Mouse (Mus musculus) G1E (cell line): ENCODE results near the gene Hcls1. TPM values are rescaled to one million over a fixed set of nuclear protein-coding genes. Genes with fewer than 3 reads are reported as not detected.

ENCODE experiments used
- ATAC-seq: 2 replicates; pipeline ENCODE4 v1.8.0; 2016; ENCODE audit warnings: mild to moderate bottlenecking; ENCODE audit not compliant: insufficient number of reproducible peaks, poor library complexity, low FRiP score, severe bottlenecking; ENCODE audit errors: extremely low read depth
- DNase-seq: peaks from one replicate; pipeline ENCODE4 v3.0.0; 2012; ENCODE audit warnings: low spot score
- H3K27me3 ChIP-seq: 2 replicates; pipeline ENCODE4 v1.6.1; 2012; ENCODE audit warnings: mild to moderate bottlenecking, low read length, inconsistent platforms; ENCODE audit not compliant: insufficient read depth
- H3K36me3 ChIP-seq: replicated peaks from 2 replicates; pipeline ENCODE3; 2012; ENCODE audit warnings: mild to moderate bottlenecking, inconsistent platforms
- H3K4me1 ChIP-seq: 2 replicates; pipeline ENCODE4 v1.6.1; 2012; ENCODE audit warnings: low read depth, low read length, inconsistent platforms, mixed read lengths; ENCODE audit not compliant: insufficient read depth
- H3K4me3 ChIP-seq: 2 replicates; pipeline ENCODE4 v1.5.1; 2012; ENCODE audit warnings: low read depth, mild to moderate bottlenecking, inconsistent platforms, low read length, moderate library complexity, mixed read lengths
- H3K9me3 ChIP-seq: replicated peaks from 2 replicates; pipeline ENCODE4 v1.6.1; 2012; ENCODE audit warnings: inconsistent platforms
- CTCF ChIP-seq: IDR thresholded peaks from 2 replicates; pipeline ENCODE4 v1.5.1; 2012; ENCODE audit warnings: low read depth, low read length, inconsistent platforms, mixed read lengths
- GATA1 ChIP-seq: IDR thresholded peaks from 2 replicates; pipeline ENCODE4 v1.6.1; 2012; ENCODE audit warnings: borderline replicate concordance, low read length, inconsistent platforms, mixed read lengths
- GATA2 ChIP-seq: IDR thresholded peaks from 2 replicates; pipeline ENCODE4 v1.6.1; 2012; ENCODE audit warnings: low read depth, low read length, inconsistent platforms, borderline replicate concordance
- POLR2AphosphoS5 ChIP-seq: IDR thresholded peaks from 2 replicates; pipeline ENCODE4 v1.6.1; 2012; ENCODE audit warnings: low read depth, low read length, inconsistent platforms; ENCODE audit not compliant: insufficient replicate concordance
- TAL1 ChIP-seq: conservative IDR thresholded peaks from 2 replicates; pipeline ENCODE4 v1.6.1; 2012; ENCODE audit warnings: low read depth, low read length, inconsistent platforms, mixed read lengths
- polyA plus RNA-seq: library from polyadenylated mRNA; stranded (reverse); fragments of >175 nt; gene quantifications from 2 replicates; pipeline ENCODE4 v1.2.3, GENCODE M21; 2012
- total RNA-seq, 2 experiments: library from RNA; stranded (forward) in 1 of 2; stranded (reverse) in 1 of 2; fragments of 200-1000 nt in 1 of 2; fragments of >200 nt in 1 of 2; fragmentation: Nextera tagmentation in 1 of 2; gene quantifications; 2 replicates each; pipeline ENCODE4 v1.2.3; 2014 to 2017

Hcls1 gene
- total and polyA plus RNA-seq, 3 experiments, result 11.9 to 70.6 (median 50.4) TPM

DNA sequence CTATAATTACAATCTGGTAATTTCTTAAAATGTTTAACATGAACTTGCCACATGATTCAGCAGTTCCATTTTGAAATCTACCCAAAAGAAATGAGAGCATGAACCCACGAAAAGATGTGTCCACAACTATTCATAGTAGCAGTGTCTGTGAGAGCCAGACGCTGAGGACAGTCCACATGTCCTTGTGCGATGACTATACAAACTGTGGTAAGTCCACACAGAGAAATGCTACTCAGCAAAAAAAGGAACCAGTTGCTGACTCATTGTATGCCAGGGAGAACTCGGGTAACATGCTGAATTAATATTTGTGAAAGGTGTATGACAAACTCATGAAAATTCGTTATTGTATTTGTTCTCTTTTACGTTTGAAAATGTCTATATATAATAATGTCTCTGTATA is 62.9 kb downstream of the Hcls1 start:
- ATAC-seq, result no peak
- Histone ChIP-seq H3K4me1 (no peaks in the 10 kb centered on the region), H3K4me3 (no peak overlapping the region), H3K27me3 (peaks cover 15% of the 10 kb centered on the region), H3K36me3 (no peaks in the 10 kb centered on the region), H3K9me3 (no peaks in the 10 kb centered on the region)
- TF ChIP-seq TAL1, result no peak
- no peak for DNase-seq

DNA sequence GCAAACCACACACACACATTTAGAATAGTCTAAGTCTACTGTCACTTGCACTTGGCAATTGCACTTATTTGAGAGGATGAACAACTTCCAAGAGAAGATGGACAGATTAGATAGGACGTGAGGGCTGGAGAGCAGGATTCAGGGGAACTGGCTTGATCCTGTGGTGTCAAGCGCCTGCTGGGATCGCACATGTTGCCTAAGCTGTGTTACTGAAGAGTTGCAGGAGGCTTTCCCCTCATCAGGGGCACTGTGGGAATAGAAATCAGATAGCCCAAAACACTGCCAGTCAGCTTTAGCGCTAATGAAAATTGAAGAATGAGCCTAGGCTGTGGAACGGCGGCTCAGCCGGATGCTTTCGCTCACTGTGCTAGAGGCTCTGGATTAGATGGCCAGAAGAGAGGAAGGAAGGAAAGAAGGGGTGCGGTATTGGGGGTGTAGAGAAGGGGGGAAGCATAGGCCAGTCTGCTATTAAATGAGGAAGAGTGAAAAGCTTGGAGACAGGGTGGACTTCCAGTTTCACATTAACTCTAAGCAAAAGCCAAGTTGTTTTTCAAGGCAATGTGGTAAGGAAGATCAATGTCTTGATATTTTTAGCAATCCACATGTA is 64.7 kb downstream of the Hcls1 start:
- TF ChIP-seq GATA1, result no peak
- no peak for TF ChIP-seq TAL1
- TF ChIP-seq CTCF, result no peak
- TF ChIP-seq POLR2AphosphoS5, result no peak
- ATAC-seq (no peak), DNase-seq (no peak)
- H3K36me3 ChIP-seq, result no peaks in the 10 kb centered on the region
- peaks cover 20% of the 10 kb centered on the region for H3K27me3 ChIP-seq
- no peaks in the 10 kb centered on the region for H3K9me3 ChIP-seq
- H3K4me3 ChIP-seq, result no peak overlapping the region
- no peaks in the 10 kb centered on the region for H3K4me1 ChIP-seq

DNA sequence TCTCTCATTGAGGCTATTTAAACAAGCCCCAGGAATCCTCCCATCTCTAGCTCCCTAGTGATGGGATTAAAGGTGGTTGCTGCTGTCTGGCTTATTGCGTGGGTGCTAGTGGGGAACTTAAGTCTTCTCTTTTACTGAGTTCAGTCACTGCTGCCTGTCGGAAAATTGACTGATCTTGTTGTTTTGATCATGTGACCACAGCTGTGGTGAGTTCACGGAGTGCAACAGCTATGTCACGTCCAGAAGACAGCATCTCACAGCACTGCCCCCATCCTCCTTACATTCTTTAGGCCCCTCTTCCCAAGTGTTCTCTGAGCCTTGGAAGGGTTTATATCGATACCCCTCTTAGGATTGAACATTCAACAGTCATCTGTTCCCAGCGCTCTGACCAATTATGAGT is 74.5 kb downstream of the Hcls1 start:
- DNase-seq (no peak), ATAC-seq (no peak)
- Histone ChIP-seq H3K27me3 (peaks cover 10% of the 10 kb centered on the region; the same call in 1 of the 2 replicates), H3K9me3 (no peaks in the 10 kb centered on the region), H3K36me3 (peaks cover 9% of the 10 kb centered on the region), H3K4me3 (no peak overlapping the region), H3K4me1 (peaks cover 24% of the 10 kb centered on the region)
- TF ChIP-seq GATA2 (no peak), GATA1 (no peak), POLR2AphosphoS5 (no peak), TAL1 (no peak), CTCF (no peak)

DNA sequence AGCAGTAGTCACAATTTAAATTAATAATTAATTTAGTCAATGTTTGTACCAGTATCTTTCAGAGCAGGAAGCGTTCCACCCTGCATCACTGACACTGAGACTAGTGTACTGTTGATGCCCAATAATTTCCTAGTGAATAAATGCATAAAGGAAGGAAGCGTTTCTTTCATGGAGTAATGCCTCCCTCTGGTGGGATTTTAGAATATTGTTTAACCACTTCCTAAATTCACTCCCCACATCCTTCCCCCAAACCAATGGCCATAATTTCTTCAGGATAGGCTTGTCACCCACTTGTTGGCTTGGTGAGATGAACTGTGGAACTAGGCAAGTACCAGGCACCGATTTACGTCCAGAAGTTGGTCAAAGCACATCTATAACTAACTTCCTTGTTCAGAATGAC is 75.6 kb downstream of the Hcls1 start:
- Histone ChIP-seq H3K9me3 (no peaks in the 10 kb centered on the region), H3K27me3 (peaks cover 7% of the 10 kb centered on the region; the same call in 1 of the 2 replicates), H3K4me3 (no peak overlapping the region; the same call in 1 of the 2 replicates), H3K4me1 (peaks cover 26% of the 10 kb centered on the region), H3K36me3 (peaks cover 20% of the 10 kb centered on the region)
- TF ChIP-seq GATA2, result no peak
- peak; percentile 9; the same call in 1 of the 2 replicates for TF ChIP-seq CTCF
- DNase-seq, result peak; percentile 24
- no peak for ATAC-seq

DNA sequence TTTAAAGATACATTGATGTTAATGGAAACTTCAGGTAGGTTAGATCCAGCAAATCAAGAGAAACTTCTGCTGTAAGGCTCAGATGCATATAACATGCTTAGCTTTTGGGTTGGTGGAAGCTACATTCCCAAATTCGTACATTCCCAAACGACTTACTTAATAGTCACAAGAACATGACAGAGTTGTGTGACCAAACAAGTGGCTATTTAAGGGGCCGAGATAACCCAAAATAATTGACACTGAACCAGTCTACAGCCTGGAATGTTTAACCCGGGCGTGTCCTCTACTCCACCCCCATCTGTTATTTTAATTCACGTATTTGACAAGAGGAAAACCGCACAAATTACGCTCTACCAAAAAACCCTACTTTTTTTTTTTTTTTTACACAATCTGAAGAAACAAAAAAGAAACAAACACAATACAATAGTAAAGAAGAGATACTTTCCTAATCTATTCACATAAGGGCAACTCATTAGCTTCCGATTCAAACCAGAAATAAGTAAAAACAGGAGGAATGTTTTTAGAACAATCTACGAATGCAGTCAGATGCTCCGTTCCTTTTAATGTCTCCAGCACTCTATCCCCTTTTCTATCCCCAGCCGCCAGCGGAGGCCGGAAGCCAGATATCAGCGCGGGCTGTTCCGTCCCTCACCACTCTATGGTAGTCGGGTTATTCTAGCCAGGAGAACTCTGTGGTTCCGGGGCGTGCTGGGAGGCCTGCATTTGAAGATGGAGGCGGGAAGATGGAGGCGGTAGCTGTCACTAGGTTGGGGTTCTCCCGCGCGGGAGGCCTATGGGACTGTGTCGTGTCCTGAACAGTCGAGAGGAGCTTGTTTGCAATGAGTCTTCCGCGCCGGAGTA is 76.5 kb downstream of the Hcls1 start, which contains the start of gene Polq:
Gene Polq (plus strand): TSS at position 726 of the 861 bp plus-strand sequence.
- H3K9me3 ChIP-seq, result no peaks in the 10 kb centered on the region
- H3K36me3 ChIP-seq, result peaks cover 28% of the 10 kb centered on the region
- TF ChIP-seq GATA1, result no peak
- no peak for TF ChIP-seq POLR2AphosphoS5
- no peak for TF ChIP-seq CTCF
- TF ChIP-seq GATA2, result no peak
- no peak for TF ChIP-seq TAL1
- peaks cover 26% of the 10 kb centered on the region for H3K4me1 ChIP-seq
- H3K27me3 ChIP-seq, result peaks cover 7% of the 10 kb centered on the region; the same call in 1 of the 2 replicates
- H3K4me3 ChIP-seq, result peak within 1 kb of the TSS; percentile 100
- ATAC-seq (peak; percentile 96), DNase-seq (peak; percentile 83)

DNA sequence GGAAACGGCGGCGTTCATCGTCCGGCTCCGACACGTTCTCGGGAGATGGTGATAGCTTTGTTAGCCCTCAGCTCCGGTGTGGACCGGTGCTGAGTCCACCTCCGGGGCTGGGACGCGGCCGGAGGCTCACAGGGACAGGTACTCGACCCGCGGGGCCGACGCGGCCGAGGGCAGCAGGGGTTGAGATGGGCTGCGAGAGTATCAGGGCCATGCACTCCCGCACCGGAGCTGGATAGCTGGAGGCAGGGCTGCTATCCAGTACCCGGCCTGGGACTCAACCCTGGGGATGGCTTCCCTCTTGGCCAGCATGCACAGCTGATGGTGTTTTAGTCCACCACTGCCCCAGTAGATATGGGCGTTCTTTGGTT is 77.1 kb downstream of the Hcls1 start:
- DNase-seq (peak; percentile 23), ATAC-seq (0 out of 2 replicates have a peak, but pooled peaks have one; percentile 9)
- Histone ChIP-seq H3K27me3 (peaks cover 6% of the 10 kb centered on the region; the same call in 1 of the 2 replicates), H3K9me3 (no peaks in the 10 kb centered on the region), H3K36me3 (peaks cover 28% of the 10 kb centered on the region), H3K4me1 (peaks cover 26% of the 10 kb centered on the region), H3K4me3 (peak overlapping the region; percentile 100)
- TF ChIP-seq POLR2AphosphoS5 (no peak), TAL1 (no peak), GATA1 (no peak), GATA2 (no peak), CTCF (no peak)
